In genomic region chr2:75146256-75146655, GRCm38 (mm10) we compare ENCODE assay signal across 24 mouse cellular contexts.
A peak's percentile ranks its signal among the peaks of the same experiment; 100 is the strongest.
DNase-seq lines count a peak whose midpoint lies in the region; ATAC-seq and TF ChIP-seq lines count a peak whose summit lies in the region.
"Had no signal": no experiment of that assay in that cellular context is flagged by ENCODE, and none has a peak within 500 bp of the region (broad histone marks: within the 10 kb centered on the region; RNA-seq: fewer than 3 reads in every experiment).

No protein-coding gene starts in this region.

- WGBS in heart, adult 2 months, result 62% methylated on average over 6 of the region's 6 CpGs
- 76% methylated on average over 6 of the region's 6 CpGs for WGBS in midbrain, embryonic 11.5 days
- WGBS in midbrain, postnatal 0 days, result 72% methylated on average over 6 of the region's 6 CpGs

- no peaks in the 10 kb centered on the region for H3K9me3 ChIP-seq in midbrain, embryonic 11.5 days (ENCODE audit: control insufficient read depth, low read length)
- no peaks in the 10 kb centered on the region for H3K9me3 ChIP-seq in midbrain, postnatal 0 days (ENCODE audit: low read length)
- H3K9me3 ChIP-seq: forebrain, embryonic 10.5 days; forebrain, embryonic 13.5 days; heart, embryonic 12.5 days; heart, embryonic 15.5 days; hindbrain, embryonic 10.5 days; hindbrain, embryonic 13.5 days had no signal

- no peak overlapping the region for H3K9ac ChIP-seq in heart, adult 2 months (ENCODE audit: low read depth, low read length)
- no peak overlapping the region for H3K9ac ChIP-seq in midbrain, embryonic 11.5 days (ENCODE audit: low read length)
- no peak overlapping the region for H3K9ac ChIP-seq in midbrain, postnatal 0 days (replicated peaks; ENCODE audit: low read length, poor library complexity, severe bottlenecking)
- H3K9ac ChIP-seq: forebrain, embryonic 13.5 days; heart, embryonic 12.5 days; heart, embryonic 15.5 days; hindbrain, embryonic 13.5 days had no signal

- intact Hi-C loops in heart, adult 2 months (cut with DNase I), result no loop called here

- TF ChIP-seq EP300 in heart, adult 2 months (IDR thresholded peaks at IDR 0.05; ENCODE audit: insufficient read depth, low read depth, low read length), result no peak

- H3K4me1 ChIP-seq in heart, adult 2 months (ENCODE audit: control insufficient read depth, insufficient read depth, low read length), result peaks cover 2% of the 10 kb centered on the region; the same call in 1 of the 2 replicates
- no peaks in the 10 kb centered on the region for H3K4me1 ChIP-seq in midbrain, embryonic 11.5 days (ENCODE audit: control insufficient read depth, insufficient read depth, low read length)
- H3K4me1 ChIP-seq in midbrain, postnatal 0 days (ENCODE audit: insufficient read depth, low read length), result no peaks in the 10 kb centered on the region
- H3K4me1 ChIP-seq: heart, embryonic 15.5 days; hindbrain, embryonic 13.5 days had no signal

- no peaks in the 10 kb centered on the region for H3K79me2 ChIP-seq in heart, adult 2 months (replicated peaks; ENCODE audit: control insufficient read depth, insufficient read depth, low read length)

- no peaks in the 10 kb centered on the region for H3K36me3 ChIP-seq in heart, adult 2 months (ENCODE audit: control insufficient read depth, insufficient read depth, low read length)
- no peaks in the 10 kb centered on the region for H3K36me3 ChIP-seq in midbrain, embryonic 11.5 days (ENCODE audit: control insufficient read depth, insufficient read depth, low read length)
- H3K36me3 ChIP-seq in midbrain, postnatal 0 days (ENCODE audit: insufficient read depth, low read length), result no peaks in the 10 kb centered on the region
- H3K36me3 ChIP-seq: forebrain, embryonic 10.5 days; heart, embryonic 12.5 days; heart, embryonic 15.5 days; hindbrain, embryonic 10.5 days; hindbrain, embryonic 13.5 days had no signal

- no peak for ATAC-seq in midbrain, embryonic 11.5 days (ENCODE audit: low FRiP score)
- ATAC-seq in midbrain, postnatal 0 days (ENCODE audit: low FRiP score), result no peak
- ATAC-seq: activated CD4-positive, CD25-positive, alpha-beta regulatory T cell, adult 4 months; forebrain, embryonic 13.5 days; forebrain, embryonic 16.5 days; hindbrain, embryonic 16.5 days had no signal

- H3K27me3 ChIP-seq in heart, adult 2 months (ENCODE audit: control insufficient read depth, insufficient read depth, low read length), result 0 out of 2 replicates have a peak, but pooled peaks cover 1% of the 10 kb centered on the region
- 0 out of 2 replicates have a peak, but pooled peaks cover 3% of the 10 kb centered on the region for H3K27me3 ChIP-seq in midbrain, embryonic 11.5 days (ENCODE audit: control insufficient read depth, insufficient read depth, low read length)
- H3K27me3 ChIP-seq in midbrain, postnatal 0 days (ENCODE audit: insufficient read depth, low read length), result no peaks in the 10 kb centered on the region; the same call in 1 of the 2 replicates

- TF ChIP-seq CTCF in heart, adult 2 months (IDR thresholded peaks at IDR 0.05), result no peak
- TF ChIP-seq CTCF in midbrain, postnatal 0 days (IDR thresholded peaks at IDR 0.05), result no peak

- H3K27ac ChIP-seq in heart, adult 2 months, result no peak overlapping the region
- H3K27ac ChIP-seq in midbrain, embryonic 11.5 days (ENCODE audit: low read depth, low read length), result no peak overlapping the region
- H3K27ac ChIP-seq in midbrain, postnatal 0 days (ENCODE audit: low read depth, low read length), result no peak overlapping the region
- H3K27ac ChIP-seq: forebrain, embryonic 10.5 days; forebrain, embryonic 13.5 days; heart, embryonic 15.5 days; hindbrain, embryonic 10.5 days; hindbrain, embryonic 13.5 days had no signal

- TF ChIP-seq POLR2A in heart, adult 2 months (IDR thresholded peaks at IDR 0.05; ENCODE audit: insufficient read depth, low read depth, low read length), result no peak

- no peak overlapping the region for H3K4me2 ChIP-seq in midbrain, embryonic 11.5 days
- no peak overlapping the region for H3K4me2 ChIP-seq in midbrain, postnatal 0 days (ENCODE audit: low read depth, low read length, poor library complexity, severe bottlenecking)
- H3K4me2 ChIP-seq: forebrain, embryonic 13.5 days; heart, embryonic 12.5 days; heart, embryonic 15.5 days; hindbrain, embryonic 13.5 days had no signal

- no peak overlapping the region for H3K4me3 ChIP-seq in heart, adult 2 months
- H3K4me3 ChIP-seq in midbrain, embryonic 11.5 days (ENCODE audit: low read depth, low read length), result no peak overlapping the region
- H3K4me3 ChIP-seq in midbrain, postnatal 0 days (ENCODE audit: low read depth, low read length), result no peak overlapping the region
- H3K4me3 ChIP-seq: forebrain, embryonic 10.5 days; forebrain, embryonic 13.5 days; heart, embryonic 12.5 days; heart, embryonic 15.5 days; hindbrain, embryonic 10.5 days; hindbrain, embryonic 13.5 days had no signal

- peak; percentile 55 for DNase-seq in heart, adult 11 months
- DNase-seq in heart, adult 2 months, result no peak
- peak; percentile 22 to 37 for DNase-seq in kidney, postnatal 4 days
- DNase-seq in kidney, adult 8-10 months, result no peak
- peak; percentile 71 for DNase-seq in midbrain, embryonic 11.5 days (ENCODE audit: low spot score, missing footprints)
- DNase-seq in midbrain, postnatal 0 days (ENCODE audit: low spot score), result no peak
- DNase-seq: adrenal gland, adult 8-10 months; adrenal gland, postnatal 25 days; cerebellum, adult 11-12 months; cerebellum, adult 8-10 months; cerebellum, postnatal 36 days; gastrocnemius, postnatal 10 days; gastrocnemius, postnatal 36 days; heart, postnatal 10 days; heart, postnatal 36 days had no signal

Comparison
In these comparisons a context has a peak if more than half of its experiments do, and no peak if none do; other contexts are left out.
1. DNase-seq: peak in heart, adult 11 months (single experiment), kidney, postnatal 4 days (2 of 2) and midbrain, embryonic 11.5 days (single experiment); none in heart, adult 2 months (0 of 2), kidney, adult 8-10 months (0 of 2) and midbrain, postnatal 0 days (single experiment).